Mouse (Mus musculus) heart, embryonic 11.5 days (tissue): ENCODE data around the gene Nfya. TPM values are rescaled to one million over a fixed set of nuclear protein-coding genes. Genes with fewer than 3 reads are reported as not detected.

ENCODE experiments used
- ATAC-seq: fragments of 200-750 bp; cut with Nextera tagmentation; replicated peaks from 2 replicates; pipeline ENCODE4 v1.8.0; 2017; ENCODE audit warnings: moderate library complexity; ENCODE audit not compliant: insufficient number of reproducible peaks, low FRiP score, low TSS enrichment
- H3K27ac ChIP-seq: fragments of 300-500 bp; sonication (generic); 2 replicates; pipeline ENCODE4 v1.5.1; 2014; ENCODE audit warnings: mild to moderate bottlenecking, low read depth, low read length
- H3K27me3 ChIP-seq: fragments of 300-500 bp; sonication (generic); 2 replicates; pipeline ENCODE4 v1.6.1; 2014; ENCODE audit warnings: mild to moderate bottlenecking, low read length, mixed read lengths; ENCODE audit not compliant: control insufficient read depth, insufficient read depth
- H3K36me3 ChIP-seq: fragments of 300-500 bp; sonication (generic); 2 replicates; pipeline ENCODE4 v1.6.1; 2014; ENCODE audit warnings: mild to moderate bottlenecking, low read length, moderate library complexity, mixed read lengths; ENCODE audit not compliant: control insufficient read depth, insufficient read depth
- H3K4me1 ChIP-seq: fragments of 300-500 bp; sonication (generic); 2 replicates; pipeline ENCODE4 v1.6.1; 2014; ENCODE audit warnings: low read length; ENCODE audit not compliant: control insufficient read depth, insufficient read depth
- H3K4me2 ChIP-seq: fragments of 300-500 bp; sonication (generic); 2 replicates; pipeline ENCODE4 v1.6.1; 2014; ENCODE audit warnings: mild to moderate bottlenecking, moderate library complexity
- H3K4me3 ChIP-seq: fragments of 300-500 bp; sonication (generic); 2 replicates; pipeline ENCODE4 v1.5.1; 2014; ENCODE audit warnings: low read depth, low read length
- H3K9ac ChIP-seq: fragments of 300-500 bp; sonication (generic); 2 replicates; pipeline ENCODE4 v1.6.1; 2014; ENCODE audit warnings: mild to moderate bottlenecking, low read depth, low read length, moderate library complexity
- H3K9me3 ChIP-seq: fragments of 300-500 bp; sonication (generic); replicated peaks from 2 replicates; pipeline ENCODE4 v1.6.1; 2016; ENCODE audit warnings: low read length; ENCODE audit not compliant: control insufficient read depth
- WGBS: fragments of 180-500 bp; shearing (Covaris S2); extraction: QIAGEN DNeasy Blood & Tissue Kit; methylation state at CpG from one replicate; pipeline ENCODE4 v1.1.7; 2014; ENCODE audit not compliant: insufficient replicate concordance; 5-methylcytosine and 5-hydroxymethylcytosine counted together
- polyA plus RNA-seq: library from polyadenylated mRNA; unstranded; fragments of >200 nt; fragmentation: Nextera tagmentation; extraction: Ambion mirVana; gene quantifications from 2 replicates; pipeline ENCODE4 v1.2.1, GENCODE M21; 2014

The Nfya gene
- polyA plus RNA-seq, 1 experiment from 2014 or later = 19.6 TPM

DNA sequence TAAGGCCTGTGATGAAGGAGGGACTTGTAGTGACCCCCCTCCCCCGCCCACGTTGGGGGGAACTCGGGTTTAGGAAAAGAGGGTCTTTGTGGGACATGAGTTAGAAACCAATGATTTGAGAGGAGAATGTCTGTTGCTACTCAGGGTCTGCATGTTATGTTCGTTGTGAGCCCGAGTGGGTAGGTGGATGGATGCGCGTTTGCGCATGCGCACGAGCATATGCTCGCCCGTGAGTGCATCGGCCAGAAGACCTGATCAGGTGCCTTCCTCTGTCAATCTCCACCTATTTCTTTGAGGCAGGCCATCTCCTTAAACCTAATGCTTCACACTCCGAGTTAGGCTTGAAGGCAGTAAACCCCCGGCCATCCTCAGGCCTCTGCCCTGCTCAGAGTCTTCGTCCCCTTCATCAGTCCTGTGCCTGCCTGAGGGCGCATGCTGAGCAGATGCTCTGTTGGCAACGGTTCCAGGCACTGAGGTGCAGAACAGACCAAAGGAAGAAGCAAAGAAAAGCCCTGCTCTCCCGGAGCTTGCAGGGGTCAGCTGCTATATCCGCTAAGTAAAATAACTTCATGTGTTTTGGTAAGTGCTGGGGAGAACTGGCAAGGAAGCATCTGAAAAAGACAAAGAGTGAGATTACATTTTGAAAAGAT is 23.4 kb upstream of the Nfya start:
- 66% methylated on average over 20 of the region's 20 CpGs for WGBS
- no peak overlapping the region for H3K9ac ChIP-seq
- no peak overlapping the region for H3K4me3 ChIP-seq
- H3K27me3 ChIP-seq = no peaks in the 10 kb centered on the region
- H3K4me2 ChIP-seq = peak overlapping the region; percentile 81
- peaks cover 50% of the 10 kb centered on the region for H3K4me1 ChIP-seq
- no peaks in the 10 kb centered on the region for H3K9me3 ChIP-seq
- H3K36me3 ChIP-seq = no peaks in the 10 kb centered on the region
- no peak for ATAC-seq
- H3K27ac ChIP-seq = peak overlapping the region; percentile 98

DNA sequence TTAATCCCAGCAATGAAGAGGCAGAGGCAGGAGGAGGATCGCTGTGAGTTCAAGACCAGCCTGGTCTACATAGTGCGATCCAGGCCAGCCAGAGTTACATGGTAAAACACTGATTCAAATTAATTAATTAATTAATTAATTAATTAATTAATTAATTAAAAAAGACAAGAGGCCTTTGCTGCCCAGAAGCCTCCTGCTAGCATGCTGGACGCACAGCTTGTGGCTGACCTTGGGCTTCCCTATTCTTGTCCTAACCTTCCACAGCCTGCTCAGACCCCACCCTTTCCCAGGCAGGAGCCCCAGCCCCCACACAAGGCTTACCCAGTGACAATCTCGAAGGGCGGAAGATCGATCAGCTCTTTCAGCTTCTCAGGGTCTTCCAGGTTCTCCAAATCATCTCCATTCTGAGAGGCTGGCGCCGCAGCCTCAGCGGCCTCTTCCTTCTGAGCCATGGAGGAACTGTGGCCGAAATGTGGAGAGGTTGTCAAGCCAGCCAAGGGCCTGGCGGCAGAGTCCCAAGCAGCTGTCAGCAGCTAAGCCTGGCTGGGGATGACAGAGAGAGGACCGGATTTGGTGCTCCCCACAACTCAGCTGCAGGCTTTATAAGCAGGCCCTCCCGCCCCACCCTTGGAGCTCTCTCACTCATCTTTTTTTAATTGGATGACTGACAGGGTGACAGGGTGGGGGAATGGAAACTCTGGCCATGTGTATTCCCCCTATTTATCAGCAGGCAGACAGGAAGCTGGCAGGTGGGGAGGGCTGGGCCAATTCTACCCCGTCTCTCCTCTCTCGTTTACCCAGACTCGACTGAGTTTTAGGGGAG is 22.7 kb upstream of the Nfya start, which contains the start of gene Apobec2:
Gene Apobec2, minus strand, starts transcription at position 773 of the 823 bp plus-strand sequence.
- Histone ChIP-seq H3K4me1 (peaks cover 45% of the 10 kb centered on the region), H3K4me3 (peak within 1 kb of the TSS; percentile 56), H3K9me3 (no peaks in the 10 kb centered on the region), H3K27ac (peak within 1 kb of the TSS; percentile 98), H3K4me2 (peak within 1 kb of the TSS; percentile 81), H3K27me3 (no peaks in the 10 kb centered on the region), H3K36me3 (no peaks in the 10 kb centered on the region), H3K9ac (peak within 1 kb of the TSS; percentile 79)
- WGBS = 19% methylated on average over 16 of the region's 16 CpGs
- ATAC-seq = peak; percentile 59; the same call in 1 of the 2 replicates

DNA sequence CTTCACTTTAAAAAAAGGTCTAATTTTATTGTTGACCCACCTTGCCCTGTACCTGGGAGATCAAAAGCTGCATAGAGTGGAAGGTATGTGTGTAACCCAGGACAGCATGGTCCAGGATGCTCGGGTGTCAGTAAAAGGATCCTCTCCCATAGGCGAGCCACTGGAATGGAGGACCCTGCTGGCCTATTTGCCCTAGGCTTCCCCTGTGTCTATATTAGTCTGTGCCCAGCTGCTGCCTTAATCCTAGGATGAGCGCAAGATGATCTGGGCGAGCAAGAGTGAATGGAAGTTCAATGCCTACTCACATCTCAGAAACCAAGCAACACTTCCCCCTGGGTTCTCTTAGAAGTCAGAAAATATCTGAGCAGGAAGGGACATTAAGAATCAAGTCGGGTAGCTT is 21.3 kb upstream of the Nfya start:
- H3K4me1 ChIP-seq = peaks cover 45% of the 10 kb centered on the region

DNA sequence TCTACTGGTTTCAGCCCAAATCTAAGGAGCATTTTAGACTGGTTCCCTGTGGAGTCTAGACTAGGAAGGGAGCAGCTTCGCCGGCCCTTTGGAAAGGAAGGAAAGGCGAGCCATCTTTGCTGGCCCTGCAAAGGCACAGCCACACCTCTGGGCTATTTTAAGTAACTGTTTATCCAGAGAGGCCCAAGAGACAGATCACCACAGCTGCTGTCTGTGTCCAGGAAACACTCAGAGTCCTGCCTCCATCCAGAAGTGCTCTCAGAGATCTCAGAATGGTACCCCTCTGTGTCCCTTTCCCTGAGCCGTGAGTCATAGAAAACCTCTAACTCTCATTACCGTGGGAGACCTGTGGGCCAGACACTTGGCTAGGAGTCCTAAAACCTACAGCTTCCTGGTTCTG is 20.7 kb upstream of the Nfya start:
- Histone ChIP-seq H3K4me1 (peaks cover 47% of the 10 kb centered on the region), H3K27me3 (no peaks in the 10 kb centered on the region), H3K36me3 (no peaks in the 10 kb centered on the region), H3K4me2 (peak overlapping the region; percentile 81), H3K27ac (peak overlapping the region; percentile 98), H3K9ac (peak overlapping the region; percentile 79), H3K9me3 (no peaks in the 10 kb centered on the region), H3K4me3 (peak overlapping the region; percentile 56)
- ATAC-seq = no peak
- WGBS = 20% methylated on average over 5 of the region's 5 CpGs

More for the DNA sequence above, 21.3 kb upstream of the Nfya start:
- H3K9ac ChIP-seq = peak overlapping the region; percentile 79
- no peaks in the 10 kb centered on the region for H3K9me3 ChIP-seq
- WGBS = 53% methylated on average over 5 of the region's 5 CpGs
- H3K27ac ChIP-seq = peak overlapping the region; percentile 98
- peak overlapping the region; percentile 56 for H3K4me3 ChIP-seq
- no peaks in the 10 kb centered on the region for H3K27me3 ChIP-seq
- no peaks in the 10 kb centered on the region for H3K36me3 ChIP-seq
- ATAC-seq = no peak
- peak overlapping the region; percentile 81 for H3K4me2 ChIP-seq

DNA sequence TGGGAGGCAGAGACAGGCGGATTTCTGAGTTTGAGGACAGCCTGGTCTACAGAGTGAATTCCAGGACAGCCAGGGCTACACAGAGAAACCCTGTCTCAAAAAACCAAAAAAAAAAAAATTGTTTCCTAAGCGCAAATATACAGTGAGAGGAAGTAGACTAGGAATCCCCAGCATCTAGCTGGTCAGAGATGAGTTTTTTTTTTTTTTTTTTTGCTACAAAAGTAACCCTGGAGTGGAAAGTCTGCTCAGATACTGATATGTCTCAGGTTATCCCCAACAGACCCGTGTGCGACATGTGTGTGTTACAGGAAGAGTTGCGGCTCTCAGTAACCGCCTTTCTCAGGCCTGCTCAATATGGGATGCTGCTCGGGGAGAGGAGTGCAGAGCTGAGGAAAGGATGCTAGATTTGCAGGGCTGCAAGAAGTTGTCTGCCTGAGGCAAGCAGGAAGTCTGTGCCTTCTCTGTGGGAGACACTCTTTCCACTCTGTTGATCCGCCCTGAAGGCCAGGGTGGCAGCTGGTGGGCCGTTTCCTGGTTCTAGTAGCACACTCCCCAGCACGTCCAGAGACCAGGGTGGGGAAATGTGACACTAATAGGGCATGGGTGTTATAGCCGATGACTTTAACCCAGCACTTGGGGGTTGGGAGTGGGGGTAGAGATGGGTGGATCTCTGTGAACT is 18.3 kb upstream of the Nfya start:
- Histone ChIP-seq H3K4me1 (peaks cover 47% of the 10 kb centered on the region), H3K4me2 (no peak overlapping the region; the same call in 1 of the 2 replicates), H3K4me3 (no peak overlapping the region), H3K9me3 (no peaks in the 10 kb centered on the region), H3K9ac (peak overlapping the region; percentile 50; the same call in 1 of the 2 replicates), H3K27me3 (no peaks in the 10 kb centered on the region), H3K27ac (peak overlapping the region; percentile 62), H3K36me3 (peaks cover 3% of the 10 kb centered on the region)
- 52% methylated on average over 11 of the region's 11 CpGs for WGBS
- ATAC-seq = 0 out of 2 replicates have a peak, but pooled peaks have one; percentile 15

DNA sequence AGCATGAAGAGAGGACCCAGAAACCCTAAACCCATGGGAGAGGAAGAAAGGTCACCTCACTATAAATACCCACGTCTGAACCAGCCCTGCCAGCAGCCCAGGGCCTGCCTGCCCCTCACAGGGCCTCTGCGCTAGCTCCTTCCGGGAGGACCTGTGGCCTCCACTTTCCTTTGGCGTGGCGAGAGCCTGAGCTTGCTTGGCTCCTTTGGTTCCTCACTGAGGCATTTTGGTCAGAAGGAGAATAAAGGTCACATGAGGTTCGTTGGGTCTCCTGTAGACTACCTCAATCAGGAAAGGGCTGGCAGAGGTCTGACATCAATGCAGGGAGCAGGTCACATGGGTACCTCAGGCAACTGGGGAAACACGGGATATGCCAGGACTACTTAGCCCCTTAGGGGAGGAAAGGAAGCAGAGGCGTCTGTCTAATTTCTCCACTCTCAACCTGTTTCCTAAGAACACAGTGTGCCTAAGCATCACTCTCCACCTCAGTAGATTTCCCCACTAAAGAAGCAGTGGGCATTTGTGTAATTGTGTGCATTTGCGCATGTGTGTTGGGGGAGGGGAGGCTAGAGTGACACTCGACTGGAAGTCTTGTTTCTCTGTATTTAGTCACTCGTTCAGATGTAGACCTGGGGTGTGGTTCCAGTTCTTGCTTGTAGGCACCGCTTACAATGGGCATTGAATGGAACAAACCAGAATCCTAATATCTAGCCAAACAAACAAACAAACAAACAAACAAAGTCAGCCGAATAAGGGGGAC is 17.5 kb upstream of the Nfya start:
- Histone ChIP-seq H3K27me3 (no peaks in the 10 kb centered on the region), H3K27ac (peak overlapping the region; percentile 54), H3K9me3 (no peaks in the 10 kb centered on the region), H3K4me3 (no peak overlapping the region), H3K9ac (0 out of 2 replicates have a peak overlapping the region, but pooled peaks have one; percentile 3), H3K4me1 (peaks cover 43% of the 10 kb centered on the region), H3K4me2 (peak overlapping the region; percentile 34), H3K36me3 (peaks cover 9% of the 10 kb centered on the region)
- ATAC-seq = no peak
- WGBS = 47% methylated on average over 13 of the region's 13 CpGs

DNA sequence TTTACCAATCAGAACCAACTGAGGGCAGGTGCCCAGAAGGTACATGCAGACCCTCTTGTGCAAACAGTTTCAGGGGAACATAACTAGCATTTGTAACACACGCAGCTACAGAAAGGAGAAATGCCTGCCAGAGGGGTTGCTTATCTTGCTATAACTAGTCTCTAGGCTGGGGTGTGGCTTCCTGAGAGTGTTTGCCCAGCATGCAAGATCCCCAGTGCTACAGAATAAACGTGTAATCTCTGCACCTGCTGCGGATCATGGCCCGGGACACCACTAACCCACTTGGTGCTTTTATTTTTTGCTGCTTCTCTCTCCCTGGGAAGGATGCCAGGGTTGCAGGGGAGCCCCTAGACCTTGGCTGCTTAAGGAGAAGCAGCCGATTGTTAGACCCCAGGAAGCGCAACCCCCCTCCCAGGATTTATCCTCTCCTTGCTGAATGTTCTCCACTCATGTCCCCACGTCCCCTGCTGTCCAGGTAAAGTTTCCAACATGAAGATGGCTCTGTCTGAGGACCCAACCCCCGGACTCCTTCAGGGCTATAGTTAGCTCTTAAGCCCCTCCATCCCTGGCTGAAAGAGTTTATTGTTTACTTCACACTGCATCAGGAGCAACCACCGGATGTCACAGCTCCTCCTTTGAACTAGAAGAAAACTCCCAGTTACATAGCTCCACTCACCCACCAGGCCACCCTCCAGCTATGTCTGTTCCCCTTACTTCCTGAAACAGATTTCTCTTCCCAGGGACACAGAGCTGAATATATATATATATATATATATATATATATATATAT is 16.3 kb upstream of the Nfya start:
- H3K4me3 ChIP-seq = no peak overlapping the region
- peak overlapping the region; percentile 22; the same call in 1 of the 2 replicates for H3K4me2 ChIP-seq
- no peak for ATAC-seq

More for the DNA sequence above, 16.3 kb upstream of the Nfya start:
- peaks cover 41% of the 10 kb centered on the region for H3K4me1 ChIP-seq
- no peak overlapping the region; the same call in 1 of the 2 replicates for H3K27ac ChIP-seq
- 30% methylated on average over 9 of the region's 9 CpGs for WGBS
- H3K9me3 ChIP-seq = no peaks in the 10 kb centered on the region
- no peaks in the 10 kb centered on the region for H3K27me3 ChIP-seq
- H3K9ac ChIP-seq = no peak overlapping the region
- H3K36me3 ChIP-seq = peaks cover 9% of the 10 kb centered on the region
